Mouse (Mus musculus) embryonic facial prominence, embryonic 13.5 days (tissue): ENCODE measurements at regions not wholly inside any gene's neighbourhood (a gene's known extent, or its start where the extent isn't known, plus 50 kb on each side); places are given as distances from the start of the nearest gene placed in this dataset.

Experiments used
- ATAC-seq: fragments of 200-750 bp; cut with Nextera tagmentation; 2 replicates; pipeline ENCODE4 v1.8.0; 2017; ENCODE audit warnings: low read depth; ENCODE audit not compliant: insufficient number of reproducible peaks, insufficient read depth, low FRiP score, low TSS enrichment
- H3K27ac ChIP-seq: fragments of 300-500 bp; sonication (generic); 2 replicates; pipeline ENCODE4 v1.5.1; 2015; ENCODE audit warnings: moderate library complexity, mild to moderate bottlenecking, inconsistent platforms
- H3K27me3 ChIP-seq: fragments of 300-500 bp; sonication (generic); 2 replicates; pipeline ENCODE4 v1.6.1; 2015; ENCODE audit warnings: mild to moderate bottlenecking, inconsistent platforms
- H3K36me3 ChIP-seq: fragments of 300-500 bp; sonication (generic); 2 replicates; pipeline ENCODE4 v1.6.1; 2015; ENCODE audit warnings: mild to moderate bottlenecking, inconsistent platforms
- H3K4me1 ChIP-seq: fragments of 300-500 bp; sonication (generic); 2 replicates; pipeline ENCODE4 v1.6.1; 2015; ENCODE audit warnings: inconsistent platforms
- H3K4me2 ChIP-seq: fragments of 300-500 bp; sonication (generic); 2 replicates; pipeline ENCODE4 v1.6.1; 2015; ENCODE audit warnings: moderate library complexity, mild to moderate bottlenecking, inconsistent platforms
- H3K4me3 ChIP-seq: fragments of 300-500 bp; sonication (generic); 2 replicates; pipeline ENCODE4 v1.5.1; 2015; ENCODE audit warnings: mild to moderate bottlenecking, inconsistent platforms
- H3K9ac ChIP-seq: fragments of 300-500 bp; sonication (generic); 2 replicates; pipeline ENCODE4 v1.6.1; 2015; ENCODE audit warnings: mild to moderate bottlenecking, inconsistent platforms
- H3K9me3 ChIP-seq: fragments of 300-500 bp; sonication (generic); 2 replicates; pipeline ENCODE4 v1.6.1; 2016; ENCODE audit warnings: inconsistent platforms
- WGBS: fragments of 180-500 bp; shearing (Covaris S2); methylation state at CpG from one replicate; pipeline ENCODE4 v1.1.7; 2015; ENCODE audit warnings: mixed read lengths; 5-methylcytosine and 5-hydroxymethylcytosine counted together

- Histone ChIP-seq H3K27ac (no peak overlapping the region), H3K9ac (no peak overlapping the region), H3K4me3 (no peak overlapping the region), H3K27me3 (no peaks in the 10 kb centered on the region), H3K36me3 (no peaks in the 10 kb centered on the region), H3K9me3 (no peaks in the 10 kb centered on the region), H3K4me1 (0 out of 2 replicates have a peak, but pooled peaks cover 7% of the 10 kb centered on the region), H3K4me2 (no peak overlapping the region)
- WGBS: 92% methylated on average over 3 of the region's 3 CpGs
- no peak for ATAC-seq
Measured at GRCm38 (mm10) chr2:61267706-61268105, 304.7 kb upstream of the Rbms1 start.

GRCm38 (mm10) chr2:61250068-61250800 lies 287.2 kb upstream of the Rbms1 start:
- Histone ChIP-seq H3K27me3 (no peaks in the 10 kb centered on the region), H3K4me1 (peaks cover 12% of the 10 kb centered on the region), H3K4me2 (no peak overlapping the region), H3K4me3 (no peak overlapping the region), H3K27ac (no peak overlapping the region), H3K9ac (no peak overlapping the region), H3K36me3 (no peaks in the 10 kb centered on the region), H3K9me3 (no peaks in the 10 kb centered on the region)
- ATAC-seq: no peak
- 76% methylated on average over 9 of the region's 9 CpGs for WGBS

- Histone ChIP-seq H3K4me2 (no peak overlapping the region), H3K4me1 (peaks cover 12% of the 10 kb centered on the region), H3K27ac (no peak overlapping the region), H3K27me3 (no peaks in the 10 kb centered on the region), H3K4me3 (no peak overlapping the region), H3K36me3 (no peaks in the 10 kb centered on the region), H3K9ac (no peak overlapping the region), H3K9me3 (no peaks in the 10 kb centered on the region)
- 53% methylated on average over 4 of the region's 4 CpGs for WGBS
- no peak for ATAC-seq
Measured at GRCm38 (mm10) chr2:61247956-61248355, 285.0 kb upstream of the Rbms1 start.

- H3K27me3 ChIP-seq: no peaks in the 10 kb centered on the region
- peaks cover 12% of the 10 kb centered on the region for H3K4me1 ChIP-seq
- H3K27ac ChIP-seq: no peak overlapping the region
- no peaks in the 10 kb centered on the region for H3K9me3 ChIP-seq
- no peak overlapping the region for H3K4me2 ChIP-seq
- no peaks in the 10 kb centered on the region for H3K36me3 ChIP-seq
- no peak for ATAC-seq
- H3K9ac ChIP-seq: no peak overlapping the region
- 38% methylated on average over 2 of the region's 2 CpGs for WGBS
- H3K4me3 ChIP-seq: no peak overlapping the region
Measured at GRCm38 (mm10) chr2:61247336-61247735, 284.3 kb upstream of the Rbms1 start.

- H3K4me1 ChIP-seq: peaks cover 12% of the 10 kb centered on the region
- no peak overlapping the region; the same call in 1 of the 2 replicates for H3K27ac ChIP-seq
- H3K9me3 ChIP-seq: no peaks in the 10 kb centered on the region
- no peak overlapping the region for H3K9ac ChIP-seq
- H3K4me3 ChIP-seq: no peak overlapping the region
- H3K4me2 ChIP-seq: no peak overlapping the region
- no peak for ATAC-seq
- H3K36me3 ChIP-seq: no peaks in the 10 kb centered on the region
- no peaks in the 10 kb centered on the region for H3K27me3 ChIP-seq
- 3% methylated on average over 3 of the region's 3 CpGs for WGBS
Measured at GRCm38 (mm10) chr2:61246691-61247258, 283.8 kb upstream of the Rbms1 start.

- no peak for ATAC-seq
- no peak overlapping the region for H3K27ac ChIP-seq
- no peaks in the 10 kb centered on the region for H3K27me3 ChIP-seq
- H3K9me3 ChIP-seq: no peaks in the 10 kb centered on the region
- H3K4me3 ChIP-seq: no peak overlapping the region
- H3K4me1 ChIP-seq: peaks cover 12% of the 10 kb centered on the region
- WGBS: 80% methylated on average over 7 of the region's 7 CpGs
- H3K4me2 ChIP-seq: no peak overlapping the region
- no peaks in the 10 kb centered on the region for H3K36me3 ChIP-seq
- H3K9ac ChIP-seq: no peak overlapping the region
Measured at GRCm38 (mm10) chr2:61245526-61245925, 282.5 kb upstream of the Rbms1 start.

GRCm38 (mm10) chr2:61221676-61222075 lies 258.7 kb upstream of the Rbms1 start:
- H3K36me3 ChIP-seq: no peaks in the 10 kb centered on the region
- no peak for ATAC-seq

GRCm38 (mm10) chr2:61221157-61221556 lies 258.2 kb upstream of the Rbms1 start:
- no peaks in the 10 kb centered on the region for H3K27me3 ChIP-seq
- no peaks in the 10 kb centered on the region for H3K36me3 ChIP-seq
- 0 out of 2 replicates have a peak, but pooled peaks cover 3% of the 10 kb centered on the region for H3K4me1 ChIP-seq
- H3K4me3 ChIP-seq: no peak overlapping the region
- no peaks in the 10 kb centered on the region for H3K9me3 ChIP-seq
- ATAC-seq: no peak
- no peak overlapping the region for H3K9ac ChIP-seq
- no peak overlapping the region for H3K27ac ChIP-seq
- no peak overlapping the region for H3K4me2 ChIP-seq
- 90% methylated on average over 2 of the region's 2 CpGs for WGBS

More at GRCm38 (mm10) chr2:61221676-61222075, 258.7 kb upstream of the Rbms1 start:
- Histone ChIP-seq H3K27ac (no peak overlapping the region), H3K4me3 (no peak overlapping the region), H3K4me2 (no peak overlapping the region), H3K4me1 (0 out of 2 replicates have a peak, but pooled peaks cover 3% of the 10 kb centered on the region), H3K27me3 (no peaks in the 10 kb centered on the region), H3K9ac (no peak overlapping the region), H3K9me3 (no peaks in the 10 kb centered on the region)
- WGBS: 65% methylated on average over 3 of the region's 3 CpGs

GRCm38 (mm10) chr2:61213951-61214350 lies 251.0 kb upstream of the Rbms1 start:
- Histone ChIP-seq H3K9me3 (no peaks in the 10 kb centered on the region), H3K36me3 (no peaks in the 10 kb centered on the region), H3K4me1 (no peaks in the 10 kb centered on the region), H3K4me3 (no peak overlapping the region), H3K9ac (no peak overlapping the region), H3K27ac (no peak overlapping the region), H3K4me2 (no peak overlapping the region), H3K27me3 (no peaks in the 10 kb centered on the region)
- WGBS: 92% methylated on average over 1 of the region's 1 CpGs
- ATAC-seq: no peak

- Histone ChIP-seq H3K9me3 (no peaks in the 10 kb centered on the region), H3K27me3 (no peaks in the 10 kb centered on the region), H3K4me1 (no peaks in the 10 kb centered on the region), H3K27ac (no peak overlapping the region), H3K4me2 (no peak overlapping the region), H3K9ac (no peak overlapping the region), H3K36me3 (no peaks in the 10 kb centered on the region), H3K4me3 (no peak overlapping the region)
- no peak for ATAC-seq
Measured at GRCm38 (mm10) chr2:61201387-61201786, 238.4 kb upstream of the Rbms1 start.

GRCm38 (mm10) chr2:61193976-61194375 lies 231.0 kb upstream of the Rbms1 start:
- no peak overlapping the region for H3K4me3 ChIP-seq
- no peak overlapping the region for H3K4me2 ChIP-seq
- H3K4me1 ChIP-seq: no peaks in the 10 kb centered on the region
- ATAC-seq: no peak
- 28% methylated on average over 2 of the region's 2 CpGs for WGBS
- H3K9me3 ChIP-seq: no peaks in the 10 kb centered on the region
- no peaks in the 10 kb centered on the region for H3K27me3 ChIP-seq
- no peak overlapping the region for H3K9ac ChIP-seq
- no peak overlapping the region for H3K27ac ChIP-seq
- no peaks in the 10 kb centered on the region for H3K36me3 ChIP-seq

- no peaks in the 10 kb centered on the region for H3K36me3 ChIP-seq
- 64% methylated on average over 8 of the region's 8 CpGs for WGBS
- H3K27me3 ChIP-seq: no peaks in the 10 kb centered on the region
- H3K9ac ChIP-seq: no peak overlapping the region
- H3K4me1 ChIP-seq: no peaks in the 10 kb centered on the region
- no peak overlapping the region for H3K4me3 ChIP-seq
- H3K27ac ChIP-seq: no peak overlapping the region
- H3K9me3 ChIP-seq: no peaks in the 10 kb centered on the region
- ATAC-seq: no peak
- no peak overlapping the region for H3K4me2 ChIP-seq
Measured at GRCm38 (mm10) chr2:61182424-61182979, 219.5 kb upstream of the Rbms1 start.
